Mouse (Mus musculus) MEL (cell line): Measurements from ENCODE around the gene Mthfsl. TPM values are rescaled to one million over a fixed set of nuclear protein-coding genes. Genes with fewer than 3 reads are reported as not detected.
"Not testable (repeated sequence)": the region's sequence is repeated elsewhere in the genome, so short reads cannot be mapped to it uniquely, and the experiment has no call there.

Source experiments
- DNase-seq: peaks from one replicate; pipeline ENCODE4 v3.0.0; 2011; ENCODE audit warnings: low read depth, low spot score
- H3K27ac ChIP-seq: 2 replicates; pipeline ENCODE4 v1.5.1; 2012; ENCODE audit warnings: low read depth, mild to moderate bottlenecking, control low read depth, low read length, moderate library complexity; ENCODE audit not compliant: control insufficient read depth
- H3K27me3 ChIP-seq, 2 experiments: fragments of 150-350 bp in 1 of 2; sonication (generic) in 1 of 2; 2 replicates each; pipeline ENCODE4 v1.6.1; 2012; ENCODE audit warnings: low read length in 2 of 2, mild to moderate bottlenecking in 2 of 2, improper control_type of control experiment in 1 of 2, moderate library complexity in 1 of 2; ENCODE audit not compliant: insufficient read depth in 2 of 2, control insufficient read depth in 1 of 2
- H3K36me3 ChIP-seq, 2 experiments: 2 replicates each; pipeline ENCODE4 v1.6.1; 2012 to 2014; ENCODE audit warnings: low read length in 2 of 2, improper control_type of control experiment in 1 of 2, inconsistent platforms in 1 of 2, mild to moderate bottlenecking in 1 of 2; ENCODE audit not compliant: insufficient read depth in 2 of 2, control insufficient read depth in 1 of 2
- H3K4me1 ChIP-seq, 2 experiments: fragments of 150-350 bp in 1 of 2; sonication (generic) in 1 of 2; 2 replicates each; pipeline ENCODE4 v1.6.1; 2012; ENCODE audit warnings: low read length in 2 of 2, improper control_type of control experiment in 1 of 2, mild to moderate bottlenecking in 1 of 2; ENCODE audit not compliant: insufficient read depth in 2 of 2, control insufficient read depth in 1 of 2
- H3K4me3 ChIP-seq, 2 experiments: fragments of 150-350 bp in 1 of 2; sonication (generic) in 1 of 2; 2 replicates each; pipeline ENCODE4 v1.5.1; 2012; ENCODE audit warnings: low read depth in 2 of 2, low read length in 2 of 2, mild to moderate bottlenecking in 2 of 2, moderate library complexity in 2 of 2, control low read depth in 1 of 2, improper control_type of control experiment in 1 of 2; ENCODE audit not compliant: control insufficient read depth in 1 of 2, insufficient read depth in 1 of 2
- H3K79me2 ChIP-seq: 2 replicates; pipeline ENCODE4 v1.6.1; 2012; ENCODE audit warnings: mild to moderate bottlenecking, low read length, moderate library complexity; ENCODE audit not compliant: control insufficient read depth, poor library complexity, insufficient read depth
- H3K9ac ChIP-seq: 2 replicates; pipeline ENCODE4 v1.6.1; 2012; ENCODE audit warnings: low read depth, mild to moderate bottlenecking, control low read depth, low read length, moderate library complexity; ENCODE audit not compliant: control insufficient read depth, poor library complexity, severe bottlenecking
- H3K9me3 ChIP-seq: fragments of 150-350 bp; sonication (generic); replicated peaks from 2 replicates; pipeline ENCODE4 v1.6.1; 2012; ENCODE audit warnings: mild to moderate bottlenecking, low read length, improper control_type of control experiment, moderate library complexity; ENCODE audit not compliant: insufficient read depth
- ZNF384 ChIP-seq: IDR thresholded peaks from 2 replicates; pipeline ENCODE4 v1.6.1; 2012; ENCODE audit warnings: low read depth, mild to moderate bottlenecking, inconsistent platforms, low read length, improper control_type of control experiment
- polyA plus RNA-seq, 2 experiments: library from polyadenylated mRNA; stranded (reverse) in 1 of 2; unstranded in 1 of 2; fragments of >175 nt in 1 of 2; fragments of >200 nt in 1 of 2; gene quantifications; 2 replicates each; pipeline versions ENCODE4 v1.2.1 to v1.2.4; 2012; ENCODE audit warnings: low replicate concordance in 2 of 2, low read depth in 1 of 2; ENCODE audit not compliant: insufficient read length in 2 of 2, insufficient read depth in 1 of 2, missing spikeins in 1 of 2
- total RNA-seq: library from RNA; depleted of rRNA; stranded (reverse); fragments of 300-350 nt; gene quantifications from 2 replicates; pipeline ENCODE4 v1.2.3, GENCODE M21; 2012

Mthfsl gene
- total and polyA plus RNA-seq, 3 experiments, result 4.0 to 5.6 TPM; not detected in 1

GRCm38 (mm10) chr9:88731728-88732127 lies 11.6 kb upstream of the Mthfsl start, which contains the start of gene Bcl2a1d:
Gene Bcl2a1d, minus strand, starts transcription at chr9:88731914.
- peak within 1 kb of the TSS; percentile 47 for H3K27ac ChIP-seq

GRCm38 (mm10) chr9:88728311-88728710 lies 8.2 kb upstream of the Mthfsl start:
- not testable (repeated sequence) for H3K9ac ChIP-seq, DNase-seq, H3K4me3 ChIP-seq, H3K27ac ChIP-seq, H3K9me3 ChIP-seq, H3K79me2 ChIP-seq, H3K36me3 ChIP-seq, H3K27me3 ChIP-seq, H3K4me1 ChIP-seq

More at GRCm38 (mm10) chr9:88731728-88732127, 11.6 kb upstream of the Mthfsl start, which contains the start of gene Bcl2a1d:
- H3K27me3 ChIP-seq, H3K79me2 ChIP-seq, H3K9ac ChIP-seq, H3K9me3 ChIP-seq, H3K4me1 ChIP-seq, H3K4me3 ChIP-seq, H3K36me3 ChIP-seq: not testable (repeated sequence)
- peak; percentile 60 for DNase-seq

GRCm38 (mm10) chr9:88721628-88722027 lies 1.5 kb upstream of the Mthfsl start:
- H3K9ac ChIP-seq, H3K27me3 ChIP-seq, DNase-seq, H3K27ac ChIP-seq, H3K79me2 ChIP-seq, H3K4me3 ChIP-seq, H3K4me1 ChIP-seq, H3K9me3 ChIP-seq, H3K36me3 ChIP-seq: not testable (repeated sequence)

- not testable (repeated sequence) for H3K4me1 ChIP-seq, H3K9ac ChIP-seq, H3K36me3 ChIP-seq, H3K27me3 ChIP-seq, H3K27ac ChIP-seq, H3K9me3 ChIP-seq, H3K79me2 ChIP-seq
- DNase-seq, result peak; percentile 45
- H3K4me3 ChIP-seq, result peak overlapping the region; percentile 14 to 69
- peak; percentile 68 for TF ChIP-seq ZNF384
- TF ChIP-seq, all 39 proteins: peak for 1; not testable (repeated sequence) for 38
These were observed 799 bp downstream of the Mthfsl start for GRCm38 (mm10) chr9:88719073-88719921.

- not testable (repeated sequence) for H3K27me3 ChIP-seq, H3K9ac ChIP-seq, H3K27ac ChIP-seq, H3K4me1 ChIP-seq, H3K79me2 ChIP-seq, H3K9me3 ChIP-seq, H3K4me3 ChIP-seq, H3K36me3 ChIP-seq
- peak; percentile 12 for DNase-seq
These were observed 1.5 kb downstream of the Mthfsl start for GRCm38 (mm10) chr9:88718593-88718992.
